Mouse (Mus musculus): ENCODE results near the gene Phykpl.

GRCm38 (mm10) chr11:51591168-51591567 lies 6.6 kb downstream of the Phykpl start:
- TF ChIP-seq CTCF (IDR thresholded peaks at IDR 0.05; ENCODE audit: control insufficient read depth, insufficient read depth, insufficient read length): no peak
- no peak for TF ChIP-seq MYOD1 (IDR thresholded peaks at IDR 0.05; ENCODE audit: control insufficient read depth, insufficient read length, low read depth)
- no peak for TF ChIP-seq MAX (IDR thresholded peaks at IDR 0.05)
- no peak for TF ChIP-seq MYOG (IDR thresholded peaks at IDR 0.05; ENCODE audit: control insufficient read depth, extremely low read depth, insufficient read length)
- no peak for TF ChIP-seq CEBPB (IDR thresholded peaks at IDR 0.05; ENCODE audit: low read depth)

Data from C2C12 (cell line).